Mouse (Mus musculus) cerebellum, adult 11-12 months (tissue): ENCODE measurements around the gene Spint4.
"Not testable (repeated sequence)": the region's sequence is repeated elsewhere in the genome, so short reads cannot be mapped to it uniquely, and the experiment has no call there.

Experiments
- DNase-seq: peaks from one replicate; pipeline ENCODE4 v3.0.0; 2022

Spint4 gene

DNA sequence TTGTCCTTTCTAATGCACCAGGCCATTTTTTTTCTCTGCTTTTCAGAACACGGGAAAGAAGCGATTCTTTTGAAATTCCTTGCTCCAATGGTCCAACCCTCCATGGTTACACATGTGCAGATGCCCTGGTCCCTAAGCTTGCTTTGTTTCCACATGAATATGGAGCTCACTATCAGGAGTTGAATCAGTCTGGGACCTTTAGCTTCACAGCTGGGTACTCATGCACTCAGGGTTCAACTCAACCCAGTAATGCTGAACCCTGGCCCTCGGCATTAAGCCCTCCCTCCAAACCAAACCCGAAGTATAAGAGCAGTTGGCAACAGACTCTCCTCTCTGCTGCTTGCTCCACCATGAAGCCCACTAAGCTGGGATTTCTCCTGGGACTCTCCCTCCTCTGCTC, at the start of gene Spint4:
Spint4 (plus strand) TSS at position 301 of the 400 bp plus-strand sequence.
- DNase-seq: no peak

DNA sequence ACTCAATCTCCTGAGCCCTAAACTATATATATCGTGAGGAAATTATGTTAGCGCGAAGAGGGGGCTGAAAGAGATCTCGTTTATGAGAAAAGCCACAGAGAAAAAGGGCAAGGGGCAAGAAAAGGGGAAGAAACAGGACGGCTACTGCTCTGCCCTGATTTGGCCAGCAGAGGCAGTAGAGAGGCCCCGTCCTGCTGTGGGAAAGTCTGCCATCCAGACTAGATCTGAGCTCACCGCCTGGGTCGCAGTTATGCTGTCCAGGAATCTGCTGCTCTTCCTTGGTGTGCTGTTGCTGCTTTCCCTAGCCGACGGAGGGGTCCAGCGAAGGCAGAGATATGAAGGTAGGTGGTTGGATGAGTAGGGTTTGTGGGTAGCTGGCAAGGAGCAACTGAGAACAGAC, 42.4 kb upstream of the Spint4 start, which contains the start of gene Wfdc10:
Wfdc10 (plus strand) TSS at position 189 of the 400 bp plus-strand sequence.
- DNase-seq: peak; percentile 3

DNA sequence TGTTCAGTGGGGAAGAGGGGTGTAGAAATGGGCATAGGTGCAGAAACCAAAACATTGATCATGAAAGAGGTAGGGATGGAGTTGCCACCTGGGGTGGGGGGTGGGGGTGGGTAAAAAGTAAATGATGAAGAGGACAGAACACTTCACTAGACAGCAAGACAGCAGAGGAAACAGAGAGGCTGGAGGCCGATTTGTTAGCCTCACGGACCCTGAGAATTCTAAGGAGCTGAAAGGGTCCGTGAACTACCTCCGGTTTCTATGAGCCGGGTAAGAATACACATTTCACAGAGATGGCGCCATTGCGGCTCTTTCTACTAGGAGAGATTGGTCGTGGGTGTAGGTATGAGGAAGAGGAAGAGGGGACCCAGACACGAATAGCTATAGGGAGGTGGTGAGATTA, 41.8 kb upstream of the Spint4 start, which contains the start of gene Wfdc9:
Wfdc9 (minus strand) TSS at position 101 of the 400 bp plus-strand sequence.
- DNase-seq: no peak

DNA sequence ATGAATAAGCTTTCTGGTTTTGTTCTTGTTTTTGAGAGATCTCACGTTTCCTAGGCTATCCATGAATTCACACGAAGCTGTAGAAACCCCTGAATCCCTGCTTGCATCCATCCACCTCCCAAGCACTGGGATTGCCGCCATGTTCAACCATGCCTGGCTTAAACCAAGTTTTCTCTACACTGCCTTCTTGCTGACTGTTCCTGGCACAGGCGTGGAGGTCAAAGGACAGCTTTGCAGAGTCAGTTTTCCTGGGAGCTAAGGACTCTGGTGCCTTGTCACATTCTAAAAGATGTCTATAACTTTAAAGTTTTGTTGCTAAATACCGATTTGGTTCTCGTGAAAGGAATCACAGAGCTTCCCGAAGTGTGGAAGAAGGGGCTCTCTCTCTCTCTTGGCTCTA, 33.5 kb upstream of the Spint4 start:
- no peak for DNase-seq

DNA sequence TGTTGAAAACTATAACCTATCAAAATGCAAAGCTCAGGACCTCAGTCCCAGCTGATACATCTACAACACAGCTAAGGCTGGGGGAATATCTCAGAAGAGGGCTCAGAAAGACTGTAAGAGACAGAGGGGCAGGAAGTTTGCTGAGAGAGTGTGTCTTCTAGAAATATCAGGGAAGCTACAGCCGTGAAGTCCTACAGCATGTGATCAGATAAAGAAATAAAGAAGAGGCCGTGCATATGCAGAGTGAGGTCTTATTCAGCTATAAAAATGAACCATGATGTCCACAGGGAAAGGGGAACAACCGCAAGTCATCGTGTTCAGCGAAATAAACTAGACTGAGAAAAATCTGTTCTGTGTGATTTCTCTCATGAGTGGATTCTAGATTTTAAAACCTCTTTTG, 28.0 kb upstream of the Spint4 start:
- DNase-seq: no peak

DNA sequence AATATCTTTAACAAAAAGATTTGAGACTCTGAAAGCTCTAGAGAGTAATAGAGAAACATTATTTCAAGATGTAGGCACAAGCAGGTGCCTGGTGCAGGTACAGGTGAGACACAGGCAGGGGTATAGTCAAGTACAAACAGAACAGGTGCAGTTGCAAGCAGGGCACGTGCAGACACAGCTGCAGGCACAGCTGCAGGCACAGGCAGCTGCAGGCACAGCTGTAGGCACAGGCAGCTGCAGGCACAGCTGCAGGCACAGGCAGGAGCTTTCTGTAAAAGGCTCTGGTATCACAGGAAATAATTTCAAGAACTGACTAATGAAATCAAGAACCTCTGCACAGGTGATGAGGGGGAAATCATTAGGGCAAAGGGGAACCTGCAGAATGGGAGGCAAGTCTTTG, 27.4 kb upstream of the Spint4 start:
- DNase-seq: no peak

DNA sequence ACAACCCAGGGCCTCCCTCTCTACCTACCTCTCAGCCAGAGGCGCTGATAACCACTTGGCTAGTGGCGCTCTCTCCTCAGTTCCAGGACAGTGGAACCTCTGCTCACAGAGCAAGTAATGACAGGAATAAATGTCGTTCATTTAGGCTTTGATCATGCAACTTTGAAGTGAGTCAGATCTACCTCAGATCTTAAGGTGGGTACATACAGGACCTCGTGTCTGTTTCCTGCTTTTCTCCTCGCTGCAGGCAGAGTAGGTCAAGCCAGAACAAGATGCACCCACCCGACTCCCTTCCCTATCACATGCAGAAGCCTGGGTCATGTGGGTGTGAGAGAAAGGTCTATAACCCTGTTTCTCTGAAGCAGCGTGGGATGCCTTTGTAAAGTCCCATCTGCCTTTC, 24.3 kb upstream of the Spint4 start, which contains the start of gene Wfdc11:
Wfdc11 (minus strand) TSS at position 101 of the 400 bp plus-strand sequence.
- no peak for DNase-seq

DNA sequence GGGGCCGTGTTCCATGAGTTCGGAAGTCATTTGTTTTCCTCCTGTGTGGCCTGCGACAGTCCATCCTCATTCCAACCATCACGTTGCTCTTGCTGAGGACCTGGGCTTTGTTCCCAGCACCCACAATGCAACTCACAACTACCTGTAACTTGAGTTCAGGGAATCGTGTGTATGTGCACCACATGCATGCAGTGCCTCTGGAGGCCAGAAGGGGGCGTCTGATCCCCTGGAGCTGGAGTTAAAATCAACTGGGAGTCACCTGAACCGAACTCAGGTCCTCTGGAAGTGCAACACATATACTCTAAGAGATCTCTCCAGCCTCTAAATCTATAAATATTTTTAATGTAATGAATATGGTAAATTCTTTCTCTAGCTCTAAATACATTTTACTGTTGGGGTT, 22.2 kb upstream of the Spint4 start:
- DNase-seq: no peak

DNA sequence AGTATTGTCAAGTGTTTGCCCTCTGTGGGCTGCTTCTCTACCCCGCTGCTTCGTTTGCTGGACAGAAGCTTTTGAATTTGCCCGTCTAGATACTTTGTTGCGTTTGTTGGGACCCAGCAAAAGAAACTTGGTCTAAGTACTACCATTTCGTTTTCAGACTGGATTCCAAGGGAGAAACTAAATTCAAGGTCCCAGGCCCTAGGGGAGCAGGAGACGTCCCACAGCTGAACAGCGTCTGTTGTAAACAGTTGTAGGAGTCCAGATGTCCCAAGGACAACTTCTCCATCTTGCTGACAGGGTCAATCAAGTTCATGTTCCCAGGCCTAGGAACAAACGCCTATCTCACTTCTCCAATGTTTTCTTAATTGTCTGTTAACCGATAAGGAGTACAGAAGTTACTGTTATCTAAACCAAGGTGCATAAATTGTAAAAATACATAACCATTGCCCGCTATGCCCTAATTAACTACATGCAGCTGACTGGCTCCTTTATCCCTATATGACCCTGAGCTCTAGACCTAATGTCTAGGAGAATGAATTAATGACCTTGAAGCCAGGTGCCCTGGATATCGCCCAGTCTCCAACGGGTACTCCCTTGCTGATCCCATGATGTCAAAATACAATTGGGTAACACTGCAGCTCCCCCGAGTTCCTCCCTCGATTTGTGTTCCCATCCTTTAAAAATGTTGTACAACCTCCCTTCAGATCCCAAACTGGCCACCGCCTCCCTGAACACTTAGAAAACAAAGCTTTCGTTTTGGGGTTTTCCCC, 21.2 kb upstream of the Spint4 start:
- no peak for DNase-seq

DNA sequence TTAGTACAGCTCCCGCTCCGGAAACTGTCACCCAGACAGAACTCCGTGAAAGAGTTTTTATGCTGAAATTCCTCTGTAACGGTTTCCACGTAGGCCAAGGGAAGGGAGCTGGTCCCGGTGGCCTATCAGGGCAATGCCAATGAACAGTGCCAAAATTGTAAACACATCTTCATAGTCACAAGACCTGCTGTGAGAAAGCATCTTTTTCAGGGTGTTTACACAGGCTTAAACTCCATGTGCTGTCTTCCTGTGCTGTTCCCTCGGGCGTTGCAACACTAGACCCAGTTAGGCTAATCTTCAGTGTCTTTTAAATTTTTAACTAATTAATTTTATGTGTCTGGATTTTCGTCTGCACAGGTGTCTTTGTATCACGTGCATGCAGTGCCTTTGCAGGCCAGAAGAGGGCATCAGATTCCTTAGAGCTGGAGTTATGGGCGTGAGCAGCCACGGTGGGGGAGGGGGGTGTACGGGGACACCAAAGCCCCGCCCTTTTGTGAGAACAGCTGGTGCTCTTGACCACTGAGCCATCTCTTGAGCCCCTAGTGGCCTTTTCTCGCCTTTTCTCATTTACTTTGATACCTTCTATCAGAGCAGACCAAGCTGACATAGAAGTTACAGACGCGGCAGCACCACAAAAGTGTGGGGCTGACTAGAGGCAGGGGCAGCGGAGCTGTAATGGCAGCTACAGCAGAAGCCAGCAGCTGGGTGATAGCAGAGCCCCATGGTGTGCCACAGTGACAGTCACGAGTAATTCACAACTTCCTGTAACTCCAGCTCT, 19.3 kb upstream of the Spint4 start:
- DNase-seq: peak; percentile 19

DNA sequence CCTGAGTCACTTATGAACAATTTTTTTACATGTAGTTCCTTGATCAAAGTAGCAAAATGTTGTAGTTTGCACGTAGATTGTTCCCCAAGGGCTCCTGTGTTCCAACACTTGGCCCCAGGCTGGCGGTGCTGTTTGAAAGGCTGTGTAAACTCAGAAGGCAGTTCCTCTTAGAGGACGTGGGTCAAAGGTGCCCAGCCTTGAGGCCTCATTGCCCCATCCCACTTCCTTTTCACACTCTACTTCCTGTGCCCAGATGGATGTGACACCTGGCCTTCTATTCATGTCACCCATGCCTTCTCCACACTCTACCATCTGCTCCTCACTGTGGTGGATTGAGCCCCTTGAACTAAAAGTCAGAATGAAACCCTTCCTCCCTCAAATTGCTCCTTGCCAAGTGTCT, 18.4 kb upstream of the Spint4 start:
- DNase-seq: no peak

DNA sequence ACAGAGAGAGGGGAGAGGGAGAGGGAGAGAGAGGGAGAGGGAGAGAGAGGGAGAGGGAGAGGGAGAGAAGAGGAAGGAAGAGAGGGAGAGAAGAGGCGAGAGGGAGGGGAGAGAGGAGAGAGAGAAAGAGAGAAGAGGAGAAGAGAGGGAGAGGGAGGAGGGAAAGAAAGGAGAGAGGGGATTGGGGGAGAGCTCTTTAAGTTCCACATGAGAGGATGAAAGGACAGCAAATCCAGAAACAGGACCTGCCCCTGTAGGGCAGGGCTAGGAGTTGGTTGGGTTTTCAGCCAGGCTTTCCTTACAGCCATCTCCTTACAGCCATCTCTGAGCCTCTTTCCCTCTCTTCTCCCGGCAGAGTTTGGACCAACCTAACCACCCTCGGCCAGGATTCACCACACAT, 13.5 kb upstream of the Spint4 start, which contains the start of gene Wfdc13:
Wfdc13 (plus strand) TSS at position 301 of the 400 bp plus-strand sequence.
- DNase-seq: no peak

DNA sequence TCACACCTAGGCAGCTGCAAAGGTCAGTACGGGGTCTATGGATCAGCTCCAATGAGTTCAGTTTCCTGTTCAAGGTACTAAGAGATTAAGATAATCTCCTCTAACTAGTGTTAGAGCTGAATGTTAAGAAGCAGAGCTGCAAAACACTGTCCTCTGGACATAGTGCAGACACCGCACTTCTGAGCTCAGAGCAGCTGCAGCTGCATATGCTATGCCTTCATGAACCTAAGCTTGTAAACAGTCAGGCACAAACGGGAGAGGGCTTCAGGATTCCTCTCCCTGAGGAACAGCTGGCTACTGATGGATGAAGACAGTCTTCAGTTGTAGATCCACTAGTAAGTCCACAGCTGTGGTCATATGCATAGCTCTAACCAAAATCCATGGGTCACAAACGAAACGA, 2.7 kb downstream of the Spint4 start:
- DNase-seq: no peak

DNA sequence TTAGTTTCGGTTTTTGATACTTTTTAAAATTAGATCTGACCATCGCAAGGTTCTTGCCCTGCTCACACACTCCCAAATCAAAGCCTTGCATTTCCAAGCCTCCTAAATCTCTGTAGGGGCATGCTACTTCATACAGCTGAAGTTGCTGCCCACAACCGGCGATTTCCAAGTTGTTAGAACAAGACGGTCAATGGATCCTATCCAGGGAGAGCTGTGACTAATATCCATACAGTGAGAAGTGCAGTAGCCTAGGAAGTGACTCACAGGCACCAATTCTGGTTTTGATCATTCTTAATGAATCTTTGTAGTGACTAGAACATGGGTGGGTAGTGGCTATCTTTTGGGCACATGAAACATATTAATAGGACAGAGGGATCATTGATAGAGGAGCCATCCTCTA, 3.5 kb downstream of the Spint4 start:
- no peak for DNase-seq

DNA sequence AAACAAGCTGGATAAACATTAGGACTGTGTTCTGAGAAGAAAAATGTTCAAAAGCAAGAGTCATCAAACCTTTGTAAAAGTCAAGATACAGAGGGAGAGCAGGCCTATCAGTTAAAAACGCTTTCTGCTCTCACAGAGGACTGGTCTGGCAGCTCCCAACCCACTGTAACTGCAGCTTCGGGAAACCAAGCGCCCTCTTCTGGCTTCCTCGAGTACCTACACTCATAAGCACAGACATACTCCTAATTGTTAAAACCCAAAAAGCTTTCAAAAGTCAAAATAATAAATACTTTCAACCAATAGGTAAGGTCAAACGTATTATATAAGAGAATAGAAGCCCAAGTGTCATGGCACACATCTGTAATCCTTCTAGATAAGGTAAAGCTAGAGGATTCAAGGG, 5.9 kb downstream of the Spint4 start:
- no peak for DNase-seq

DNA sequence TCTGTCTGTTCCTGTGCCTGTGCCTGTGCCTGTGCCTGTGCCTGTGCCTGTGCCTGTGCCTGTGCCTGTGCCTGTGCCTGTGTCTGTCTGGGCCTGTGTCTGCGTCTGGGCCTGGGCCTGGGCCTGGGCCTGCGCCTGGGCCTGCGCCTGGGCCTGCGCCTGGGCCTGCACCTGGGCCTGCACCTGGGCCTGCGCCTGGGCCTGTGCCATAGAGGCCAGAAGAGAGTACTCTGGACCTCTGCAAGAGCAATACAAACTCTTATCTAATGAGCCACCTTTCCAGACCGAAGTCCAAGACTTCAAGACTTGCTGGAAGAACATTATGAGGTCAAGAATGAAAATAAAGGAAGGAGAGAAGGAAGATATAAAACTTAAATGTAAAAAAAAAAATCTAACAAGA, 7.0 kb downstream of the Spint4 start:
- DNase-seq: no peak

DNA sequence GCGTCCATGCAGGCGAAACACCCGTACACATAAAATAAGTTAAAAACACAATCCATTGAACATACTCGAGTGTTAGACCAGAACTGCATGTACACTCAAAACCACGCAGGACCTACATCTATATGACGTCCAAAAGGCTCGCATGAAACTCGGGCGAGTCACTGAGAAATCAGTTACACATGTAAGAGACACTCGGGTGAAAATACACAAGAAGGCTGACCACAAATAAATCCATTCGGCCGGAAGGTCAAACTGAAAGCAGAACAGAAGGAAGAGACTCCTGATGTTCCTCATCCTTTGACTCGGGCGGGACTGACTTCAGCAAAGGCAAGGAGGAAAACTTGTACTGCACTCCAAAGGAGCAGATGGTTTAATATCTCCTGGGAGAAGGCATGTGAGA, 7.7 kb downstream of the Spint4 start:
- DNase-seq: no peak

DNA sequence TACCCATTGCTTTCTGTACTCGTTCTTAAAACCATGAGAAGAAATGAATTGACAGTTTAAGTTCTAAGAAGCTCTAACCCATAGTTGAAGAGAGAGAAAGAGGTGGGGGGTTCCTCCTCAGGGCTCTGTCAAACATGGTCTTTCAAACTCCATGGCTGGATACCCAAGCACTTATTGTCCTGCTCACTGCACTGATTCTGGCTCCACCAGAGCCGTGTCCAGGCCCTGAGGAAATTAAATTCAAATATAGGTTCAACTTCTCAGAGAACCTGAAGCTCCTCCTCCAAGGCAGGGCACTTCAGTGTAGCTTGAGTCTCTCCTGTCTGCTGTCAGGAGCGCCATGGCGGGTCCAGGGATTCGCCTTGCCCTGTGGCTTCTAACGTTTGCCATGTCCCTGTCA, 16.7 kb downstream of the Spint4 start, which contains the start of gene Spint5:
Spint5 (plus strand) TSS at position 301 of the 400 bp plus-strand sequence.
- DNase-seq: no peak

DNA sequence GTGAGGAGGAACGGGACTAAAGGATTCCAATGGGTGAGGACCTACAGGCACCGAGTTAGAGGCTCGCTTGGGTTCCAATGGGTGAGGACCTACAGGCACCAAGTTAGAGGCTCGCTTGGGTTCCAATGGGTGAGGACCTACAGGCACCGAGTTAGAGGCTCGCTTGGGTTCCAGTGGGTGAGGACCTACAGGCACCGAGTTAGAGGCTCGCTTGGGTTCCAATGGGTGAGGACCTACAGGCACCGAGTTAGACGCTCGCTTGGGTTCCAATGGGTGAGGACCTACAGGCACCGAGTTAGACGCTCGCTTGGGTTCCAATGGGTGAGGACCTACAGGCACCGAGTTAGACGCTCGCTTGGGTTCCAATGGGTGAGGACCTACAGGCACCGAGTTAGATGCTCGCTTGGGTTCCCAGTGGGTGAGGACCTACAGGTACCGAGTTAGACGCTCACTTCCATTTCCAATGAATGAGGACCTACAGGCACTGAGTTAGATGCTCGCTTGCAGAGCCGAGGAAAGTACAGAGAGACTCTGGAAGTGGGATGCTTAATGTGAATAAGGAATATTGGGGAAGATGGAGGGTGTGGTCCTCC, 18.0 kb downstream of the Spint4 start:
- not testable (repeated sequence) for DNase-seq

DNA sequence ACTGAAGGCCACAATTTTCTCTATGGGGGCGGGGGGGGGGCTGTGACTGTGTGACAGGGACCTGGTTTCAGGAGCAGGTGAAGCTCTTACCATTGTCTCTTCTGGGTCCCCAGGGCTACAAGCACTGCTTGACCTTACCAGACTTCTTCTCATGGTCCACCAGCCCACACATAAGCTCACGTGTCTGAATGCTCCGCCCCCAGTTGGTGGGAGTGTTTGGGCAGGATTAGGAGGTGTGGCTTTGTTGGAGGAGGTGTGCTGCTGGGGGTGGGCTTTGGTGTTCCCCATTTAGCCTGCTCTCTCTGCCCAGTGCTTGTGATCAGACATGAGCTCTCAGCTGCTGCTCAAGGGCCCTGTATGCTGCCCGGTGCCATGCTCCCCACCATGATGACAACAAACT, 25.0 kb downstream of the Spint4 start:
- no peak for DNase-seq

DNA sequence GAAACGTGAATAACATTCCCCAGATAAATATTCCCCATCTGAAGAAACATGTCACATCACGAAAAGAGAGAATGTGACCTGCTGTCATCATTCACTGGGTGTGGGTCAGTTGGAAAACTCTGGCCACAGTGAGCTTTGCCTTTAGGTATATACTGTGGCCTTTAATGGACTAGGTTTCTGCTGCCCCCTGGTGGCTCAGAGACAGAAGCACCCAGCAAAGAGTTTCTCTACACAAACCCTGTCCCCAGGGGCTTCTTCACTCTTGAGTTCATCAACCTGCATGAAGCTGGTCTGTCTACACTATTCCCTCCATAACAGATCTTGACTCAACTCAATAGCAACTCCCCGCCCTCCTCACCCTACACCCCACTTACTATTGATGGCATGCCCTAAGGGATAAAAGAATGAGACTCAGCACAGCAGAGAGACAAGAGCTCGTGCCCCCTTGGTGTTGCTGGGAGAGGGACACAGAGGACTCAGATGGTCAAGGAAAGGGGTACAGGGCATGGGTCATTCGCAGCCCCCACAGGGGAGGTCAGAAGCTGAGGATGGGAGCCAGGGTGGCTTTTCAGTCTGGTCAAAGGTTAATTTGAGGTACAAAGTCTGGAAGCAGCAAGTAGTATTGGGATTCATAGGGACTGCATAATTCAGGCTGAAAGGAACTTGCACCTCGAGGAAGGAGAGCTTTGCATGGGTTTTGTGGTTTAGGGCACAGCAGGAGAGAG, 27.8 kb downstream of the Spint4 start:
- DNase-seq: peak; percentile 16

DNA sequence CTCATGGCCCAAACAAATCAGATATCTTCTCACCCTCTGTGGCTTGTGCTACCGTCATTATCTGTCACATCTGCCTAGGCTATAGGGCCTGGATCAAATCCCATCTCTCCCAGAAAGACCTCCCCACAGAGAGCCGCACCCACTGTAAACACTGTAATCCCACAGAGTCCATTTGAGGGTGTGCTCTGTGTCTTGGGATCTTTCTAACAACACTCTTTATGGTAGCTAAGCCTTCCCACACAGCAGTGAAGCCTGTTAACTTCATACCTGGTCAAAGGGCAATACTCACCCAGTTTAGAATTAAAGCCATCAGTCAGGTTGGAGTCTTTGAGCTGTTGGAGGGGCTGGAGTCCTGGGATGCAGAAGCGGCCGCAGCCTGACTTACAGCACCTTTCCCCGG, 33.4 kb downstream of the Spint4 start:
- DNase-seq: no peak

DNA sequence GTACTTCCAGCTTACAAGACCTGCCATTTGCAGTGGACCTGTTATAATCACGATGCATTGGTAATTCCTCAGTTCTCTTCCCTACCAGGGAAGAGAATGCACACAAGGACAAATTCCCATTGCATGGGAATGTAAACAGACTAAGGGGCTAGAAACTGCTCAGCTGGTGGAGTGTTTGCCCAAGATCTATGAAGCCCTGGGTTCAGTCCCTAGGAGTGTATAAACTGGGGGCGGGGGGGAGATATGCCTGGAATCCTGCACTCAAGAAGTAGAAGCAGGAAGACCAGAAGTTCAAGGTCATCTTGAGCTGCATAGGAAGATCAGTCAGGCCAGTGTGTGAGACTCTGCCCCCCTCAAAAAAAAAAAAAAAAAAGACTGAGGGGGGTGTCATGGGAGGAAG, 35.0 kb downstream of the Spint4 start:
- no peak for DNase-seq
